Mouse (Mus musculus) MEL (cell line): ENCODE measurements around the gene Afg1l. TPM values are rescaled to one million over a fixed set of nuclear protein-coding genes. Genes with fewer than 3 reads are reported as not detected.

Source experiments
- DNase-seq: peaks from one replicate; pipeline ENCODE4 v3.0.0; 2011; ENCODE audit warnings: low read depth, low spot score
- H3K27ac ChIP-seq: 2 replicates; pipeline ENCODE4 v1.5.1; 2012; ENCODE audit warnings: low read depth, mild to moderate bottlenecking, control low read depth, low read length, moderate library complexity; ENCODE audit not compliant: control insufficient read depth
- H3K27me3 ChIP-seq, 2 experiments: fragments of 150-350 bp in 1 of 2; sonication (generic) in 1 of 2; 2 replicates each; pipeline ENCODE4 v1.6.1; 2012; ENCODE audit warnings: low read length in 2 of 2, mild to moderate bottlenecking in 2 of 2, improper control_type of control experiment in 1 of 2, moderate library complexity in 1 of 2; ENCODE audit not compliant: insufficient read depth in 2 of 2, control insufficient read depth in 1 of 2
- H3K36me3 ChIP-seq, 2 experiments: 2 replicates each; pipeline ENCODE4 v1.6.1; 2012 to 2014; ENCODE audit warnings: low read length in 2 of 2, improper control_type of control experiment in 1 of 2, inconsistent platforms in 1 of 2, mild to moderate bottlenecking in 1 of 2; ENCODE audit not compliant: insufficient read depth in 2 of 2, control insufficient read depth in 1 of 2
- H3K4me1 ChIP-seq, 2 experiments: fragments of 150-350 bp in 1 of 2; sonication (generic) in 1 of 2; 2 replicates each; pipeline ENCODE4 v1.6.1; 2012; ENCODE audit warnings: low read length in 2 of 2, improper control_type of control experiment in 1 of 2, mild to moderate bottlenecking in 1 of 2; ENCODE audit not compliant: insufficient read depth in 2 of 2, control insufficient read depth in 1 of 2
- H3K4me3 ChIP-seq, 2 experiments: fragments of 150-350 bp in 1 of 2; sonication (generic) in 1 of 2; 2 replicates each; pipeline ENCODE4 v1.5.1; 2012; ENCODE audit warnings: low read depth in 2 of 2, low read length in 2 of 2, mild to moderate bottlenecking in 2 of 2, moderate library complexity in 2 of 2, control low read depth in 1 of 2, improper control_type of control experiment in 1 of 2; ENCODE audit not compliant: control insufficient read depth in 1 of 2, insufficient read depth in 1 of 2
- H3K79me2 ChIP-seq: 2 replicates; pipeline ENCODE4 v1.6.1; 2012; ENCODE audit warnings: mild to moderate bottlenecking, low read length, moderate library complexity; ENCODE audit not compliant: control insufficient read depth, poor library complexity, insufficient read depth
- H3K9ac ChIP-seq: 2 replicates; pipeline ENCODE4 v1.6.1; 2012; ENCODE audit warnings: low read depth, mild to moderate bottlenecking, control low read depth, low read length, moderate library complexity; ENCODE audit not compliant: control insufficient read depth, poor library complexity, severe bottlenecking
- H3K9me3 ChIP-seq: fragments of 150-350 bp; sonication (generic); replicated peaks from 2 replicates; pipeline ENCODE4 v1.6.1; 2012; ENCODE audit warnings: mild to moderate bottlenecking, low read length, improper control_type of control experiment, moderate library complexity; ENCODE audit not compliant: insufficient read depth
- CHD1 ChIP-seq: IDR thresholded peaks from 2 replicates; pipeline ENCODE4 v1.6.1; 2012; ENCODE audit warnings: low read depth, mild to moderate bottlenecking, inconsistent platforms, low read length, improper control_type of control experiment
- CTCF ChIP-seq, 3 experiments: IDR thresholded peaks in 2 of 3; conservative IDR thresholded peaks in 1 of 3; 2 replicates each; pipeline ENCODE4 v1.5.1; 2011 to 2012; ENCODE audit warnings: low read length in 3 of 3, low read depth in 2 of 3, mild to moderate bottlenecking in 2 of 3, improper control_type of control experiment in 1 of 3, inconsistent platforms in 1 of 3, mixed read lengths in 1 of 3, moderate library complexity in 1 of 3; ENCODE audit not compliant: control insufficient read depth in 1 of 3, insufficient read depth in 1 of 3, poor library complexity in 1 of 3, severe bottlenecking in 1 of 3
- EP300 ChIP-seq, 2 experiments: IDR thresholded peaks; 2 replicates each; pipeline ENCODE4 v1.6.1; 2011; ENCODE audit warnings: improper control_type of control experiment in 2 of 2, low read length in 2 of 2, low read depth in 1 of 2, mild to moderate bottlenecking in 1 of 2
- GABPA ChIP-seq: IDR thresholded peaks from 2 replicates; pipeline ENCODE4 v1.6.1; 2012; ENCODE audit warnings: low read depth, mild to moderate bottlenecking, inconsistent platforms, low read length, improper control_type of control experiment, moderate library complexity
- HCFC1 ChIP-seq: IDR thresholded peaks from 2 replicates; pipeline ENCODE4 v1.6.1; 2012; ENCODE audit warnings: low read depth, mild to moderate bottlenecking, inconsistent platforms, low read length, improper control_type of control experiment, moderate library complexity
- MAFK ChIP-seq: IDR thresholded peaks from 2 replicates; pipeline ENCODE4 v1.6.1; 2011; ENCODE audit warnings: low read depth, mild to moderate bottlenecking, low read length, improper control_type of control experiment, borderline replicate concordance
- MYB ChIP-seq: IDR thresholded peaks from 2 replicates; pipeline ENCODE4 v1.6.1; 2011; ENCODE audit warnings: mild to moderate bottlenecking, low read depth, low read length, improper control_type of control experiment
- MYC ChIP-seq: IDR thresholded peaks from 2 replicates; pipeline ENCODE4 v1.6.1; 2011; ENCODE audit warnings: low read depth, mild to moderate bottlenecking, low read length, improper control_type of control experiment, moderate library complexity
- NELFE ChIP-seq: IDR thresholded peaks from 2 replicates; pipeline ENCODE4 v1.6.1; 2011; ENCODE audit warnings: low read depth, low read length, improper control_type of control experiment
- POLR2AphosphoS5 ChIP-seq: IDR thresholded peaks from 2 replicates; pipeline ENCODE4 v1.6.1; 2012; ENCODE audit warnings: low read depth, borderline replicate concordance, mild to moderate bottlenecking, inconsistent platforms, low read length, moderate library complexity, mixed read lengths
- SMC3 ChIP-seq: IDR thresholded peaks from 2 replicates; pipeline ENCODE4 v1.6.1; 2011; ENCODE audit warnings: low read depth, low read length, improper control_type of control experiment
- TAL1 ChIP-seq: IDR thresholded peaks from 2 replicates; pipeline ENCODE4 v1.6.1; 2012; ENCODE audit warnings: mild to moderate bottlenecking, inconsistent platforms, low read length, moderate library complexity, mixed read lengths
- TCF12 ChIP-seq: IDR thresholded peaks from 2 replicates; pipeline ENCODE4 v1.6.1; 2014; ENCODE audit warnings: low read depth, mild to moderate bottlenecking, inconsistent platforms, low read length, improper control_type of control experiment, moderate library complexity
- UBTF ChIP-seq: IDR thresholded peaks from 2 replicates; pipeline ENCODE4 v1.6.1; 2012; ENCODE audit warnings: low read depth, mild to moderate bottlenecking, inconsistent platforms, low read length, improper control_type of control experiment, moderate library complexity, borderline replicate concordance; ENCODE audit not compliant: insufficient read depth
- USF2 ChIP-seq, 2 experiments: IDR thresholded peaks; 2 replicates each; pipeline ENCODE4 v1.6.1; 2011 to 2012; ENCODE audit warnings: improper control_type of control experiment in 2 of 2, low read length in 2 of 2, borderline replicate concordance in 1 of 2, inconsistent platforms in 1 of 2, low read depth in 1 of 2, mild to moderate bottlenecking in 1 of 2; ENCODE audit not compliant: insufficient read depth in 1 of 2
- ZKSCAN1 ChIP-seq: IDR thresholded peaks from 2 replicates; pipeline ENCODE4 v1.6.1; 2012; ENCODE audit warnings: low read depth, mild to moderate bottlenecking, inconsistent platforms, low read length, improper control_type of control experiment, moderate library complexity
- ZMIZ1 ChIP-seq: IDR thresholded peaks from 2 replicates; pipeline ENCODE4 v1.6.1; 2012; ENCODE audit warnings: low read depth, mild to moderate bottlenecking, inconsistent platforms, low read length, improper control_type of control experiment, moderate library complexity
- ZNF384 ChIP-seq: IDR thresholded peaks from 2 replicates; pipeline ENCODE4 v1.6.1; 2012; ENCODE audit warnings: low read depth, mild to moderate bottlenecking, inconsistent platforms, low read length, improper control_type of control experiment
- polyA plus RNA-seq, 2 experiments: library from polyadenylated mRNA; stranded (reverse) in 1 of 2; unstranded in 1 of 2; fragments of >175 nt in 1 of 2; fragments of >200 nt in 1 of 2; gene quantifications; 2 replicates each; pipeline versions ENCODE4 v1.2.1 to v1.2.4; 2012; ENCODE audit warnings: low replicate concordance in 2 of 2, low read depth in 1 of 2; ENCODE audit not compliant: insufficient read length in 2 of 2, insufficient read depth in 1 of 2, missing spikeins in 1 of 2
- total RNA-seq: library from RNA; depleted of rRNA; stranded (reverse); fragments of 300-350 nt; gene quantifications from 2 replicates; pipeline ENCODE4 v1.2.3, GENCODE M21; 2012

The Afg1l gene
- total and polyA plus RNA-seq, 3 experiments, result 3.4 to 3.7 TPM; not detected in 1

- DNase-seq, result no peak
- H3K79me2 ChIP-seq, result no peaks in the 10 kb centered on the region
- TF ChIP-seq ZMIZ1 (no peak), CHD1 (no peak), CTCF (IDR thresholded peaks at IDR 0.05 in 2 of 3, conservative IDR thresholded peaks at IDR 0.05 in 1 of 3; ENCODE audit: control insufficient read depth in 1 of 3, insufficient read depth in 1 of 3, low read depth in 2 of 3, low read length in 3 of 3, poor library complexity in 1 of 3, severe bottlenecking in 1 of 3) (no peak), UBTF (no peak), NELFE (no peak), EP300 (IDR thresholded peaks at IDR 0.05; ENCODE audit: low read depth in 1 of 2, low read length in 2 of 2) (no peak), USF2 (IDR thresholded peaks at IDR 0.05; ENCODE audit: borderline replicate concordance in 1 of 2, insufficient read depth in 1 of 2, low read depth in 1 of 2, low read length in 2 of 2) (no peak), HCFC1 (no peak), ZKSCAN1 (no peak), MYB (no peak), MYC (no peak), TAL1 (no peak), POLR2AphosphoS5 (no peak), GABPA (no peak), TCF12 (no peak), SMC3 (no peak), MAFK (no peak)
- H3K9me3 ChIP-seq, result no peaks in the 10 kb centered on the region
- H3K9ac ChIP-seq, result no peak overlapping the region
- no peak overlapping the region for H3K27ac ChIP-seq
- no peak overlapping the region for H3K4me3 ChIP-seq
- no peaks in the 10 kb centered on the region for H3K4me1 ChIP-seq
- no peaks in the 10 kb centered on the region for H3K36me3 ChIP-seq
- H3K27me3 ChIP-seq, result no peaks in the 10 kb centered on the region
These were observed 114.1 kb downstream of the Afg1l start for GRCm38 (mm10) chr10:42364216-42364615.

GRCm38 (mm10) chr10:42355980-42356379 is 122.4 kb downstream of the Afg1l start:
- no peak overlapping the region for H3K27ac ChIP-seq
- no peaks in the 10 kb centered on the region for H3K27me3 ChIP-seq
- H3K9me3 ChIP-seq, result no peaks in the 10 kb centered on the region
- no peaks in the 10 kb centered on the region for H3K79me2 ChIP-seq
- peak; percentile 52 for DNase-seq
- peaks cover 0 to 3% of the 10 kb centered on the region in 2 experiments; a peak in 2 of 4 replicates for H3K36me3 ChIP-seq
- peaks cover 0 to 8% of the 10 kb centered on the region in 2 experiments; a peak in 1 of 4 replicates for H3K4me1 ChIP-seq
- H3K9ac ChIP-seq, result no peak overlapping the region
- no peak overlapping the region for H3K4me3 ChIP-seq
- TF ChIP-seq SMC3 (peak; percentile 28), EP300 (IDR thresholded peaks at IDR 0.05; ENCODE audit: low read depth in 1 of 2, low read length in 2 of 2) (no peak), ZNF384 (no peak), CTCF (IDR thresholded peaks at IDR 0.05 in 2 of 3, conservative IDR thresholded peaks at IDR 0.05 in 1 of 3; ENCODE audit: control insufficient read depth in 1 of 3, insufficient read depth in 1 of 3, low read depth in 2 of 3, low read length in 3 of 3, poor library complexity in 1 of 3, severe bottlenecking in 1 of 3) (peak; percentile 38 to 58 (median 46))
